Mouse (Mus musculus): ENCODE results near the gene Gtf2f2. TPM values are rescaled to one million over a fixed set of nuclear protein-coding genes. Genes with fewer than 3 reads are reported as not detected.

The Gtf2f2 gene
- 12.6 and 33.5 TPM in 2 replicates for polyA plus RNA-seq (2011; ENCODE audit: insufficient read depth, insufficient read length, low replicate concordance, missing spikeins)

DNA sequence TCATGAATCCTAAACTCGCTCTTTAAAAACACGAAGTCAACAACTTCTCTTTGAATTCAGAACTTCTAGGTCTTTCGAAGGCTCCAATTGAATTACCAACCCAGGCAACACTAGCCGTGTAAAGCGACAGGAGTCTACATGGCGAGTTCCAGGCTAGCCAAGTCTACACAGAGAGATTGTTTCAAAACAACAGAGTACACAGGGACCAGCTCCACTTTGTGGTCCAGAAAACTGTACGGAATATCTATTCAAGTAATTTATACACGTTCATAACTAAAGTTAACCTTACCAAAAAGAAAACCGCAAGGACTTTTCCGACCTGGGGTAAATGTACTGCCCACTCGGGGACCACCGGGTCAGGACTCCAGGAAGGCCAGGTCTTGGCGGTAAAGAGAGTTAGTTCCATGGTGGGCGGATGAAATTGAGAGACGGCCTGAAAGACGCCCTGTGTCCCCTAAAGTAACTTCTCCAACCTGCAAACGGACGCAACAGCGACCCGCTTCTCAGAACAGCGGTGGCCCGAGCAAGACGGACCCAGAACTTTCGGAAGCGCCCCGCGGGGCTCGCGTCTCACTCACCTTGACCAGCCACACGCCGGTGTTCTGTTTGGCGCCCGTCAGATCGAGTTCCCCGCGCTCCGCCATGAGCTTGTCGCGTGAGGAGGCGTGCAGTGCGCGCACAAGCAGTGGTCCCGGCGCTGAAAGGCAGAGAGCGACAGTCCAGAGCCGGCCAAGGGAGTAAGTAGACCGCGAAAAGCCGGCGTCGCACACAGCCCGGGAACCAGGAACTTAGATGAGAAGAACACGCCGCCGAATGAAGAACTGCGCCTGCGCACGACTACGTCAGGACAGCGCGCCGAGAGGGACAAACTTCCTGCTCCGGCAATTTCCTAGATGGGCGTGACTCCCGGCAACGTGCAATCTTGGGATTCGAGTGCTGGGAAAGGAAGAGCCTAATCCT, at the start of gene Gtf2f2:
Gtf2f2 (minus strand) TSS at position 764 of the 960 bp plus-strand sequence.
- under 1% methylated on average over 67 of the region's 67 CpGs for WGBS

DNA sequence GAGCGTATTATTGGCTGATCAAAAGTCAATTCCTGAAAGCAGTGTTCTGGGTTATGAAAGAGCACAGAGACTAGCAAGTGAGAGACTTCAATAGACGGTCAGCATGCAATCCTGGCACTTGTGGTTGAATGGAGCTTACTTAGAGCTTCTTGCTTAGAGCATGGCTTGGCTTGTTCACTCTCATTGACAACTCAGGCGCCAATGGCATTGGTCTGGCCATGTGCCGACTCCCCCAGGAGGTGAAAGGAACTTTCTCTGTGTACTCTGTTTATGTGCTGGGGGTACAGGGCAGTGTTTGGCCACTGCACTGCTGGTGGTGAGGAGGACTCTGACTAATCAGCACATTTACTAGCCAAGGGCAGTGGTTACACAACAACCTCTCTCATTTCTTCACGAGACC, 48.8 kb upstream of the Gtf2f2 start:
- TF ChIP-seq CTCF (IDR thresholded peaks at IDR 0.05; ENCODE audit: control insufficient read depth, insufficient read depth, low read length) = no peak
- TF ChIP-seq POLR2A (IDR thresholded peaks at IDR 0.05; ENCODE audit: borderline replicate concordance, control insufficient read depth, low read depth, low read length) = no peak
- no peak overlapping the region for H3K4me3 ChIP-seq (replicated peaks; ENCODE audit: control insufficient read depth, low read depth, low read length)
- H3K27ac ChIP-seq (ENCODE audit: control insufficient read depth, insufficient read depth, low read depth, low read length, poor library complexity) = no peak overlapping the region
- H3K4me1 ChIP-seq (ENCODE audit: control insufficient read depth, insufficient read depth, low read length) = no peaks in the 10 kb centered on the region
- WGBS = 72% methylated on average over 5 of the region's 5 CpGs

More for the DNA sequence above, at the start of gene Gtf2f2:
- H3K4me1 ChIP-seq (ENCODE audit: control insufficient read depth, insufficient read depth, low read length) = no peaks in the 10 kb centered on the region; the same call in 1 of the 2 replicates
- H3K4me3 ChIP-seq (replicated peaks; ENCODE audit: control insufficient read depth, low read depth, low read length) = peak within 1 kb of the TSS; percentile 89
- peak; percentile 29; the same call in 1 of the 2 replicates for TF ChIP-seq POLR2A (IDR thresholded peaks at IDR 0.05; ENCODE audit: borderline replicate concordance, control insufficient read depth, low read depth, low read length)
- TF ChIP-seq CTCF (IDR thresholded peaks at IDR 0.05; ENCODE audit: control insufficient read depth, insufficient read depth, low read length) = no peak
- peak within 1 kb of the TSS; percentile 66 for H3K27ac ChIP-seq (ENCODE audit: control insufficient read depth, insufficient read depth, low read depth, low read length, poor library complexity)

DNA sequence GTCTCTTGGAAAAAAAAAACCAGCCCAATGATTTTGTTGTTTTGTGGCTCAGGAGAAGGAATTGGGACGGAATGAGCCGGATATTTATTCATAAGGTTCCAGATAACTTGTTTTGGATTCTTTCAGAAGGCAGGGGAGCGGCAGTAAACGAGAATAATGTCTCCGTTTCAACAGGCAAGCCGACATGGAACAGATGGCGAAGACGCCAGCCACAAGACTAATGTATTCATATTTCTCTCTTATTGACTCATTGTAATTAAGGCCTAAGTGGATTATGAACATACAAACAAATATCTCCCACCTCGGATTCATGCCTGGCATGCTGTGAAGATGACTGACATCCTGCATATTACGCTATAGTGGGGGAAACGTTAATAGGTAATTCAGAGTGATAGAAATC, 43.1 kb upstream of the Gtf2f2 start:
- Histone ChIP-seq H3K4me3 (replicated peaks; ENCODE audit: control insufficient read depth, low read depth, low read length) (no peak overlapping the region), H3K27ac (ENCODE audit: control insufficient read depth, insufficient read depth, low read depth, low read length, poor library complexity) (no peak overlapping the region), H3K4me1 (ENCODE audit: control insufficient read depth, insufficient read depth, low read length) (no peaks in the 10 kb centered on the region)
- no peak for TF ChIP-seq CTCF (IDR thresholded peaks at IDR 0.05; ENCODE audit: control insufficient read depth, insufficient read depth, low read length)
- 89% methylated on average over 11 of the region's 11 CpGs for WGBS

DNA sequence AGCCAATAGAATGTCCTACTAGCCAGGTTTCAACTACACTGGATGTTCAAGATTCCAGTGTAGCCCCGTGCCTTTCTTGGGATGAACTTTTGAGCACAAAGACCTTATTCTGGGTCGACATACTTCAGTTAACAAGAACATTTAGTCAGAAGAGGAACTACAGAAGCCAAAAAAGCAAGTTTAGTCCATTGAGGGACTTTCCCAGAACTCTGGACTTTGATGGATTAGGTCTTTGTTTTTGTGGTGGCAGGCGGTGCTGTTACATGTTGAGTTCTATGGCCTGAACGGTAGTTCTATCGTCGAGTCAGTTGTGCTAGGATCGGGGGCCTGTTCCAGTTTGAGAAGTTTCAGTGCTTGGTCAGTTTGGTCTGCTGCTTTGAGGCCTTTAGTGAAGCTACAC, 41.3 kb upstream of the Gtf2f2 start:
- Histone ChIP-seq H3K4me3 (replicated peaks; ENCODE audit: control insufficient read depth, low read depth, low read length) (no peak overlapping the region), H3K4me1 (ENCODE audit: control insufficient read depth, insufficient read depth, low read length) (no peaks in the 10 kb centered on the region), H3K27ac (ENCODE audit: control insufficient read depth, insufficient read depth, low read depth, low read length, poor library complexity) (no peak overlapping the region)
- WGBS = 24% methylated on average over 7 of the region's 7 CpGs
- TF ChIP-seq CTCF (IDR thresholded peaks at IDR 0.05; ENCODE audit: control insufficient read depth, insufficient read depth, low read length) (no peak), POLR2A (IDR thresholded peaks at IDR 0.05; ENCODE audit: borderline replicate concordance, control insufficient read depth, low read depth, low read length) (no peak)

DNA sequence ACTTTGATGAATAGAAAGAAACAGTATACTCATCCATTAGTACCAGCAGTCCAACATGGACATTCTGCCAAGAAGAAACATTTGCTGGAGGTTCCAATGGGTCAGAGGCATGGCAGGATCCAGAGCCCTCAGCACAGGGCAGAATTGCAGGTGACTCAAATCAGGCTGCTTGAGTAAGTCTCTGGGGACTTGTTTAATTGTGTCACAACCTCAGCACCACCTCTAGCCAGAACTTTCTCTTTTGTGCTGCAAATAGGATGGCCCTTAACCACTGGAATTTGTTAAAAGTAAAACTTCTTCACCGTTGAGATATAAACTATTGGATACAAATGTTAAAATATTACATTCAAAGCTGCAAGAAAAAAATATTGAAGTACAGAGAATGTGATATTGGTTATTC, 35.1 kb upstream of the Gtf2f2 start:
- no peak overlapping the region for H3K4me3 ChIP-seq (replicated peaks; ENCODE audit: control insufficient read depth, low read depth, low read length)
- 65% methylated on average over 1 of the region's 1 CpGs for WGBS
- no peak for TF ChIP-seq POLR2A (IDR thresholded peaks at IDR 0.05; ENCODE audit: borderline replicate concordance, control insufficient read depth, low read depth, low read length)
- TF ChIP-seq CTCF (IDR thresholded peaks at IDR 0.05; ENCODE audit: control insufficient read depth, insufficient read depth, low read length) = no peak

DNA sequence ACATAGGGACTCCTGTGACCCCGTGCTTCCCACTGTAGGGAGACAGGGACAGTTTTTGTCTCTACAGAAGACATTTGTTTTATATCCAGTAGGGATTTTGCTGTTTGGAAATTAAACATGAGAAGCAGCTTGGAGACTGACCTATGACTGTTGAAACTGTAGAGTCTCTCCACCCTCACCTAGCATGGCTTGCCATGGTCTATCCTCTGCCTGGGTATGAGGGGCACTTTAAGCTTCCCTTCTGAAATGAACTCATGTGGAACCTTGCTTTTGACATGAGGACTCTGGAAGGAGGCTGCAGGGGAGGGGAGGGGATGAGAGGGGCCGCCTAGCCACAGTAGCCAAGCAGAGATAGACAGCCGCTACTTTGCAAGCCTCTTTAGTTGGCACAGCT, 33.5 kb upstream of the Gtf2f2 start:
- TF ChIP-seq CTCF (IDR thresholded peaks at IDR 0.05; ENCODE audit: control insufficient read depth, insufficient read depth, low read length) (no peak), POLR2A (IDR thresholded peaks at IDR 0.05; ENCODE audit: borderline replicate concordance, control insufficient read depth, low read depth, low read length) (no peak)
- Histone ChIP-seq H3K4me1 (ENCODE audit: control insufficient read depth, insufficient read depth, low read length) (no peaks in the 10 kb centered on the region), H3K27ac (ENCODE audit: control insufficient read depth, insufficient read depth, low read depth, low read length, poor library complexity) (no peak overlapping the region), H3K4me3 (replicated peaks; ENCODE audit: control insufficient read depth, low read depth, low read length) (no peak overlapping the region)
- WGBS = 77% methylated on average over 3 of the region's 3 CpGs

More for the DNA sequence above, 35.1 kb upstream of the Gtf2f2 start:
- H3K4me1 ChIP-seq (ENCODE audit: control insufficient read depth, insufficient read depth, low read length) = no peaks in the 10 kb centered on the region
- no peak overlapping the region for H3K27ac ChIP-seq (ENCODE audit: control insufficient read depth, insufficient read depth, low read depth, low read length, poor library complexity)

DNA sequence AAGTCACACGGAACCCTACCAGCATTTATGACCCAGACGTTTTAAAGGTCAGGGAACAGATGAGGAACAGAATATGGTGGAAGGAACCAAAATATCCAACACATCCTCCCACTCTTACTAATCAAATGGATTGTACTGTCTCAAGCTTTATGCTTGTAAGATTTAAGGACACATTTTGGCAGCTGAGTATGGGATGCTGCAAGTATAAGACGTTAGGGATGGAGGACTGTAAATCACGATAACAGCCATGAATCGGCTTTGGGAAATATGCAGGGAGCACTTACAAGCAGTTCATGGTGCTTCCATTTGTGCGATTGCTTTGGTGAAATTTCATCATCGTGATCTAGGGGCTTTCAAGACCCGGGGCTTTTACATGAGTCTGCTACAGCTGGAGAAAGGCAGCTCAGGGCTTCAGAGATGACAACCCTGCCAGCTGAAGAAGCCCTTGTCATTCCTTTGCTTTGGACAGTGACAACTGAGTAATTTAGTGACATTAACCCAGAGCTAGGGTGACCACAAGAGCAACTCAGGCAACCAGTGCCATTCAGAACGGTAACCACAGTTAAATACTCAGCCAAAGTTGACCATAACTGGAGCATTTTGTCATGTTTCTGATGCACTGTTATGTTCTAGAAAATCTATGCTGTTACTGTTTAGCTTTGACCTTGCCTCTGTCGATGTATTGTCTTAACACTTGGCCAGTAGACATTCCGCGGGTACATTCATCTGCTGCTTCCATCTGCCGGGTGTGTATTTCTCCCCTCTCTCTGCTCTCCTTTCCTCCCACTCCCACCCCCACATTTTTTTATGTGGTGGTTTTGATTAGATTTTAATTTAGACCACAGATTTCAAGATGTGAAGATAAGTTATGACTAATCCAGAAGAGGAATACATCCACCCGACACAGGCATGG, 32.8 kb upstream of the Gtf2f2 start:
- no peak overlapping the region for H3K4me3 ChIP-seq (replicated peaks; ENCODE audit: control insufficient read depth, low read depth, low read length)
- TF ChIP-seq POLR2A (IDR thresholded peaks at IDR 0.05; ENCODE audit: borderline replicate concordance, control insufficient read depth, low read depth, low read length) (no peak), CTCF (IDR thresholded peaks at IDR 0.05; ENCODE audit: control insufficient read depth, insufficient read depth, low read length) (no peak)
- no peak overlapping the region for H3K27ac ChIP-seq (ENCODE audit: control insufficient read depth, insufficient read depth, low read depth, low read length, poor library complexity)
- H3K4me1 ChIP-seq (ENCODE audit: control insufficient read depth, insufficient read depth, low read length) = no peaks in the 10 kb centered on the region
- WGBS = 77% methylated on average over 14 of the region's 14 CpGs

DNA sequence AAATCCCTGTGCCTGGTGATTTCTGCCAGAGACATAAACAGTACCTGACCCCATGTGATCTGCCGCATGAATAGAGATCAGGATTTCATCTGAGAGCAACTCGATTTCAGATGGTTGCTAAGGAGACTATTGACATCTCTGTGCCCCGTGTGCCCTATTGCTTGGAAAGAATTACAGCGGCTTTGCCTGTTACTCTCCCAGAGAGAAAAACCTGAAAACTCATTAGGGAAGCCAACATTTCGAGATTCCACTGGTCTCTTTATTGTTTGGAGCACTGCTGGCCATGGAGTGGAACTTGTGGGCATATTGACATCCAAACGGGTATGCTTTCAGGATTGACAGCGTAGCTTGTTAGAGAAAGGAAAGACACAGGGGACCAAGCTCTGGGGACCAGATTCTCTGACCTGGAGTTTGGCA, 22.6 kb upstream of the Gtf2f2 start:
- TF ChIP-seq POLR2A (IDR thresholded peaks at IDR 0.05; ENCODE audit: borderline replicate concordance, control insufficient read depth, low read depth, low read length) = no peak
- no peak for TF ChIP-seq CTCF (IDR thresholded peaks at IDR 0.05; ENCODE audit: control insufficient read depth, insufficient read depth, low read length)
- H3K4me1 ChIP-seq (ENCODE audit: control insufficient read depth, insufficient read depth, low read length) = no peaks in the 10 kb centered on the region
- H3K4me3 ChIP-seq (replicated peaks; ENCODE audit: control insufficient read depth, low read depth, low read length) = no peak overlapping the region
- no peak overlapping the region for H3K27ac ChIP-seq (ENCODE audit: control insufficient read depth, insufficient read depth, low read depth, low read length, poor library complexity)
- WGBS = 71% methylated on average over 7 of the region's 7 CpGs
